Mouse (Mus musculus) forebrain, embryonic 14.5 days (tissue): ENCODE data around the gene Brd1. TPM values are rescaled to one million over a fixed set of nuclear protein-coding genes. Genes with fewer than 3 reads are reported as not detected.

ENCODE experiments used
- ATAC-seq: fragments of 200-750 bp; cut with Nextera tagmentation; 2 replicates; pipeline ENCODE4 v1.8.0; 2017; ENCODE audit warnings: mild to moderate bottlenecking, moderate library complexity
- DNase-seq: peaks from one replicate; pipeline ENCODE4 v3.0.0-alpha.2; 2015; ENCODE audit warnings: low spot score
- H3K27ac ChIP-seq: fragments of 300-500 bp; sonication (generic); 2 replicates; pipeline ENCODE4 v1.5.1; 2014; ENCODE audit warnings: low read depth, mild to moderate bottlenecking, control low read depth, low read length, moderate library complexity
- H3K27me3 ChIP-seq: fragments of 300-500 bp; sonication (generic); replicated peaks from 2 replicates; pipeline ENCODE4 v1.6.1; 2014; ENCODE audit warnings: low read length, control low read depth, mixed read lengths; ENCODE audit not compliant: control insufficient read depth, insufficient read depth
- H3K36me3 ChIP-seq: fragments of 300-500 bp; sonication (generic); 2 replicates; pipeline ENCODE4 v1.6.1; 2014; ENCODE audit warnings: low read length, control low read depth; ENCODE audit not compliant: control insufficient read depth, insufficient read depth
- H3K4me1 ChIP-seq: fragments of 300-500 bp; sonication (generic); 2 replicates; pipeline ENCODE4 v1.6.1; 2014; ENCODE audit warnings: antibody characterized with exemption, low read length, control low read depth; ENCODE audit not compliant: control insufficient read depth, insufficient read depth
- H3K4me2 ChIP-seq: fragments of 300-500 bp; sonication (generic); 2 replicates; pipeline ENCODE4 v1.6.1; 2014; ENCODE audit warnings: mild to moderate bottlenecking, control low read depth, low read length
- H3K4me3 ChIP-seq: fragments of 300-500 bp; sonication (generic); 2 replicates; pipeline ENCODE4 v1.5.1; 2014; ENCODE audit warnings: low read depth, low read length, control low read depth
- H3K9ac ChIP-seq: fragments of 300-500 bp; sonication (generic); 2 replicates; pipeline ENCODE4 v1.6.1; 2014; ENCODE audit warnings: mild to moderate bottlenecking, low read length, control low read depth, moderate library complexity
- H3K9me3 ChIP-seq: fragments of 300-500 bp; sonication (generic); replicated peaks from 2 replicates; pipeline ENCODE4 v1.6.1; 2016; ENCODE audit warnings: low read length, control low read depth, mixed read lengths; ENCODE audit not compliant: control insufficient read depth
- WGBS: fragments of 180-500 bp; shearing (Covaris S2); extraction: QIAGEN DNeasy Blood & Tissue Kit; methylation state at CpG from one replicate; pipeline ENCODE4 v1.1.7; 2014; 5-methylcytosine and 5-hydroxymethylcytosine counted together
- polyA plus RNA-seq: library from polyadenylated mRNA; unstranded; fragments of >200 nt; fragmentation: Nextera tagmentation; extraction: Ambion mirVana; gene quantifications from 2 replicates; pipeline ENCODE4 v1.2.1, GENCODE M21; 2014

Brd1 gene
- polyA plus RNA-seq, 1 experiment from 2014 or later = 27.9 TPM

GRCm38 (mm10) chr15:88738466-88738865, 4.4 kb upstream of the Brd1 start:
- WGBS = 44% methylated on average over 2 of the region's 2 CpGs
- DNase-seq (no peak), ATAC-seq (no peak)
- H3K9ac ChIP-seq = no peak overlapping the region
- no peaks in the 10 kb centered on the region for H3K9me3 ChIP-seq
- H3K27ac ChIP-seq = no peak overlapping the region
- no peaks in the 10 kb centered on the region for H3K27me3 ChIP-seq
- H3K4me3 ChIP-seq = no peak overlapping the region
- no peaks in the 10 kb centered on the region for H3K36me3 ChIP-seq
- no peak overlapping the region for H3K4me2 ChIP-seq
- H3K4me1 ChIP-seq = peaks cover 10% of the 10 kb centered on the region; the same call in 1 of the 2 replicates

GRCm38 (mm10) chr15:88736166-88736565, 2.1 kb upstream of the Brd1 start:
- Histone ChIP-seq H3K27ac (no peak overlapping the region), H3K4me1 (peaks cover 24% of the 10 kb centered on the region), H3K4me3 (no peak overlapping the region), H3K36me3 (no peaks in the 10 kb centered on the region), H3K9me3 (no peaks in the 10 kb centered on the region), H3K4me2 (no peak overlapping the region), H3K27me3 (no peaks in the 10 kb centered on the region), H3K9ac (no peak overlapping the region)
- ATAC-seq (no peak), DNase-seq (no peak)
- WGBS = 66% methylated on average over 4 of the region's 4 CpGs

- Histone ChIP-seq H3K27ac (peak overlapping the region; percentile 91), H3K27me3 (no peaks in the 10 kb centered on the region), H3K9ac (peak overlapping the region; percentile 98), H3K4me2 (peak overlapping the region; percentile 78), H3K4me3 (peak overlapping the region; percentile 100), H3K4me1 (peaks cover 20% of the 10 kb centered on the region), H3K36me3 (peaks cover 27% of the 10 kb centered on the region), H3K9me3 (no peaks in the 10 kb centered on the region)
- WGBS = under 1% methylated on average over 83 of the region's 86 CpGs
- peak; percentile 58 for ATAC-seq
- DNase-seq = peak; percentile 70
These were observed 837 bp downstream of the Brd1 start for GRCm38 (mm10) chr15:88733041-88733751.

GRCm38 (mm10) chr15:88732405-88733020, 1.5 kb downstream of the Brd1 start:
- DNase-seq (no peak), ATAC-seq (no peak)
- H3K4me2 ChIP-seq = peak overlapping the region; percentile 78
- H3K36me3 ChIP-seq = peaks cover 31% of the 10 kb centered on the region
- H3K27ac ChIP-seq = no peak overlapping the region
- H3K4me1 ChIP-seq = peaks cover 20% of the 10 kb centered on the region
- 32% methylated on average over 15 of the region's 15 CpGs for WGBS
- H3K27me3 ChIP-seq = no peaks in the 10 kb centered on the region
- peak overlapping the region; percentile 100 for H3K4me3 ChIP-seq
- H3K9ac ChIP-seq = peak overlapping the region; percentile 98
- no peaks in the 10 kb centered on the region for H3K9me3 ChIP-seq

- no peak overlapping the region for H3K4me2 ChIP-seq
- H3K27me3 ChIP-seq = no peaks in the 10 kb centered on the region
- no peak overlapping the region for H3K9ac ChIP-seq
- H3K4me3 ChIP-seq = no peak overlapping the region
- no peak overlapping the region for H3K27ac ChIP-seq
- WGBS = 84% methylated on average over 3 of the region's 3 CpGs
- peaks cover 45% of the 10 kb centered on the region for H3K36me3 ChIP-seq
- H3K9me3 ChIP-seq = no peaks in the 10 kb centered on the region
- no peak for DNase-seq
- no peak for ATAC-seq
- H3K4me1 ChIP-seq = peaks cover 20% of the 10 kb centered on the region
These were observed 3.3 kb downstream of the Brd1 start for GRCm38 (mm10) chr15:88730717-88731116.

GRCm38 (mm10) chr15:88727204-88727603, 6.8 kb downstream of the Brd1 start:
- Histone ChIP-seq H3K9me3 (no peaks in the 10 kb centered on the region), H3K4me3 (no peak overlapping the region), H3K9ac (no peak overlapping the region), H3K4me1 (peaks cover 9% of the 10 kb centered on the region), H3K27ac (no peak overlapping the region), H3K27me3 (no peaks in the 10 kb centered on the region), H3K36me3 (peaks cover 77% of the 10 kb centered on the region), H3K4me2 (no peak overlapping the region)
- ATAC-seq = no peak
- 91% methylated on average over 3 of the region's 3 CpGs for WGBS
- DNase-seq = no peak

GRCm38 (mm10) chr15:88725036-88725435, 9.0 kb downstream of the Brd1 start:
- no peaks in the 10 kb centered on the region for H3K27me3 ChIP-seq
- WGBS = 90% methylated on average over 5 of the region's 5 CpGs
- H3K9me3 ChIP-seq = no peaks in the 10 kb centered on the region
- H3K4me1 ChIP-seq = no peaks in the 10 kb centered on the region
- H3K36me3 ChIP-seq = peaks cover 82% of the 10 kb centered on the region
- no peak overlapping the region for H3K27ac ChIP-seq
- H3K4me3 ChIP-seq = no peak overlapping the region
- DNase-seq (no peak), ATAC-seq (no peak)
- no peak overlapping the region for H3K9ac ChIP-seq
- H3K4me2 ChIP-seq = no peak overlapping the region

GRCm38 (mm10) chr15:88724311-88724710, 9.7 kb downstream of the Brd1 start:
- peaks cover 79% of the 10 kb centered on the region for H3K36me3 ChIP-seq
- no peak for ATAC-seq
- 80% methylated on average over 7 of the region's 7 CpGs for WGBS

GRCm38 (mm10) chr15:88723205-88723604, 10.8 kb downstream of the Brd1 start:
- Histone ChIP-seq H3K4me3 (no peak overlapping the region), H3K9ac (no peak overlapping the region), H3K27me3 (no peaks in the 10 kb centered on the region), H3K4me1 (no peaks in the 10 kb centered on the region), H3K27ac (no peak overlapping the region), H3K4me2 (no peak overlapping the region), H3K9me3 (no peaks in the 10 kb centered on the region), H3K36me3 (peaks cover 75% of the 10 kb centered on the region)
- no peak for ATAC-seq
- WGBS = 88% methylated on average over 6 of the region's 6 CpGs
- DNase-seq = no peak

More at GRCm38 (mm10) chr15:88724311-88724710, 9.7 kb downstream of the Brd1 start:
- DNase-seq = peak; percentile 20
- Histone ChIP-seq H3K4me1 (no peaks in the 10 kb centered on the region), H3K27me3 (no peaks in the 10 kb centered on the region), H3K9ac (no peak overlapping the region), H3K27ac (no peak overlapping the region), H3K4me2 (no peak overlapping the region), H3K9me3 (no peaks in the 10 kb centered on the region), H3K4me3 (no peak overlapping the region)
